Mouse (Mus musculus) hindbrain, embryonic 15.5 days (tissue): ENCODE results near the gene Kifc5b. TPM values are rescaled to one million over a fixed set of nuclear protein-coding genes. Genes with fewer than 3 reads are reported as not detected.

Experiments
- ATAC-seq: fragments of 200-750 bp; cut with Nextera tagmentation; 2 replicates; pipeline ENCODE4 v1.8.0; 2017; ENCODE audit warnings: low read depth, moderate number of reproducible peaks, moderate TSS enrichment; ENCODE audit not compliant: low FRiP score
- H3K27ac ChIP-seq: fragments of 300-500 bp; sonication (generic); replicated peaks from 2 replicates; pipeline ENCODE4 v1.5.1; 2015; ENCODE audit warnings: mild to moderate bottlenecking, inconsistent platforms
- H3K27me3 ChIP-seq: fragments of 300-500 bp; sonication (generic); 2 replicates; pipeline ENCODE4 v1.6.1; 2015; ENCODE audit warnings: control low read depth, inconsistent platforms
- H3K36me3 ChIP-seq: fragments of 300-500 bp; sonication (generic); 2 replicates; pipeline ENCODE4 v1.6.1; 2015; ENCODE audit warnings: control low read depth, inconsistent platforms
- H3K4me1 ChIP-seq: fragments of 300-500 bp; sonication (generic); replicated peaks from 2 replicates; pipeline ENCODE4 v1.6.1; 2015; ENCODE audit warnings: control low read depth, inconsistent platforms
- H3K4me2 ChIP-seq: fragments of 300-500 bp; sonication (generic); 2 replicates; pipeline ENCODE4 v1.6.1; 2015; ENCODE audit warnings: moderate library complexity, mild to moderate bottlenecking, inconsistent platforms
- H3K4me3 ChIP-seq: fragments of 300-500 bp; sonication (generic); 2 replicates; pipeline ENCODE4 v1.5.1; 2015; ENCODE audit warnings: mild to moderate bottlenecking, inconsistent platforms
- H3K9ac ChIP-seq: fragments of 300-500 bp; sonication (generic); 2 replicates; pipeline ENCODE4 v1.6.1; 2015; ENCODE audit warnings: inconsistent platforms
- H3K9me3 ChIP-seq: fragments of 300-500 bp; sonication (generic); 2 replicates; pipeline ENCODE4 v1.6.1; 2016; ENCODE audit warnings: control low read depth, inconsistent platforms
- WGBS: fragments of 180-500 bp; shearing (Covaris S2); methylation state at CpG from one replicate; pipeline ENCODE4 v1.1.7; 2015; 5-methylcytosine and 5-hydroxymethylcytosine counted together
- polyA plus RNA-seq: library from polyadenylated mRNA; unstranded; fragments of >200 nt; fragmentation: Nextera tagmentation; extraction: Ambion mirVana; gene quantifications from 2 replicates; pipeline ENCODE4 v1.2.1, GENCODE M21; 2015

Gene Kifc5b
- 3.4 and 3.7 TPM in 2 replicates for polyA plus RNA-seq

GRCm38 (mm10) chr17:26916711-26917482, at the start of gene Kifc5b:
Kifc5b (plus strand) TSS chr17:26917091.
- Histone ChIP-seq H3K4me2 (peak within 1 kb of the TSS; percentile 87), H3K4me3 (peak within 1 kb of the TSS; percentile 70), H3K27me3 (no peaks in the 10 kb centered on the region), H3K27ac (peak within 1 kb of the TSS; percentile 45; the same call in 1 of the 2 replicates), H3K9ac (peak within 1 kb of the TSS; percentile 59), H3K36me3 (no peaks in the 10 kb centered on the region), H3K4me1 (peaks cover 5% of the 10 kb centered on the region), H3K9me3 (no peaks in the 10 kb centered on the region)
- WGBS = under 1% methylated on average over 68 of the region's 72 CpGs
- peak; percentile 99 for ATAC-seq

DNA sequence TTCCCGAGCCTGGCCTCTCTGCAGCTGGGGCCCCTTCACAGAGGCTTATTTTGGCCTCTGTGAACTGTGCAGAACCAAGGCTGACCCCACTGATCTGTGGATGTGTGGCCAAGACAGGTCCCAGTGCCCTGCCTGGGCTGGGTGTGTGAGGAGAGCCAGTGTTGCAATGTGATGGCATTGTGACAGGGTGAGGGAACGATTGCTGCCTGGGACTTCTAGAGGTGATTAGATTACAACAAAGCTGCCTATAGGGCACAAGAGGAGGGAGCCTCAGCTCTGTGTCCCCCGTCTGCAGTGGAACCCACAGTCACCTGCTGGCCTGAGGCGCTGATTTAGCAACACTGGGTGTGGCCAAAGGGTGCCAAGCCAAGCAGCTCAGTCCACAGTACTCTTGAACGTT, 48.1 kb upstream of the Kifc5b start:
- Histone ChIP-seq H3K4me3 (no peak overlapping the region), H3K4me2 (no peak overlapping the region), H3K9ac (no peak overlapping the region), H3K9me3 (no peaks in the 10 kb centered on the region), H3K36me3 (no peaks in the 10 kb centered on the region), H3K27me3 (no peaks in the 10 kb centered on the region), H3K4me1 (no peaks in the 10 kb centered on the region), H3K27ac (no peak overlapping the region)
- ATAC-seq = no peak
- 31% methylated on average over 5 of the region's 5 CpGs for WGBS

DNA sequence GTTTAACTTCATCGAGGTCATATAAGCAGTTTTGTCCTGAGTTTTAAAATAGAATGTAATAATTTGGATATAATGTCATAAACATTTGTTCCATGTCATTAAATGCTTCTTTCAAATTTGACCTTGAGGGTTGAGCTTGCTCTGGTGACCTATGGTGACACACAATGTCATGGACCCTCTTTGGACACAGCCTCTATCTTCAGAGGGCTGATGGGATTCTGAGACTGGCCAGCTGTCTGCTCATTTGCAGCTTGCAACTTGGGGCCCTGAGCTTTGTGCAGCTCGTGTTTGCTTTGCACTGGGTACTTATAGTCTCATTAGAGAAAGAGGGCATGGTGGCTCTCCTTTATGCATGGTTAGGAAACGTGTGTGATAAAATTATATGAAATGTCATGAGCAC, 44.0 kb upstream of the Kifc5b start:
- Histone ChIP-seq H3K27me3 (no peaks in the 10 kb centered on the region), H3K27ac (no peak overlapping the region), H3K9me3 (no peaks in the 10 kb centered on the region), H3K4me3 (no peak overlapping the region), H3K36me3 (no peaks in the 10 kb centered on the region), H3K9ac (no peak overlapping the region), H3K4me2 (no peak overlapping the region), H3K4me1 (no peaks in the 10 kb centered on the region)
- 79% methylated on average over 3 of the region's 3 CpGs for WGBS
- no peak for ATAC-seq

DNA sequence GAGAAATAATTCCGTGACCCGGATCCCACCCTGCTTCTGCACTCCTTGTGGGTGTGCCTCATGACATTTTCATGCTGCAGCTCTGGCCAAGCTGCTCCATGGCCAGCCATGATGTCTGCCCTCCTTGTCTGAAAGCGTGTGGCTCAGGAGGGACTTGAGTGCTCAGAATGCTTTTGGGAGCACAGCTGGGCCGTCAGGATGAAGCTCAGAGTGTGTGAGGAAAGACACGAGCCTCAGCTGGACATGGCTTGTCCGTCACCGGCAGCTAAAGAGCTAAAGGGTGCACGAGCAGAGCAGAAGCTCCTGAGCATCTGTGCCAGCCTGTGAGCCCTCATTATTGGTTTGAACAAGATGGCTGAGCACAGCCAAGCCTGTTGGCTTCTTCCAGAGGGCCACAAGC, 43.4 kb upstream of the Kifc5b start:
- no peaks in the 10 kb centered on the region for H3K4me1 ChIP-seq
- H3K27ac ChIP-seq = no peak overlapping the region
- 76% methylated on average over 8 of the region's 8 CpGs for whole genome bisulfite sequencing
- ATAC-seq = no peak
- no peak overlapping the region for H3K9ac ChIP-seq
- no peaks in the 10 kb centered on the region for H3K9me3 ChIP-seq
- no peak overlapping the region for H3K4me3 ChIP-seq
- H3K36me3 ChIP-seq = no peaks in the 10 kb centered on the region
- no peak overlapping the region for H3K4me2 ChIP-seq
- H3K27me3 ChIP-seq = no peaks in the 10 kb centered on the region

DNA sequence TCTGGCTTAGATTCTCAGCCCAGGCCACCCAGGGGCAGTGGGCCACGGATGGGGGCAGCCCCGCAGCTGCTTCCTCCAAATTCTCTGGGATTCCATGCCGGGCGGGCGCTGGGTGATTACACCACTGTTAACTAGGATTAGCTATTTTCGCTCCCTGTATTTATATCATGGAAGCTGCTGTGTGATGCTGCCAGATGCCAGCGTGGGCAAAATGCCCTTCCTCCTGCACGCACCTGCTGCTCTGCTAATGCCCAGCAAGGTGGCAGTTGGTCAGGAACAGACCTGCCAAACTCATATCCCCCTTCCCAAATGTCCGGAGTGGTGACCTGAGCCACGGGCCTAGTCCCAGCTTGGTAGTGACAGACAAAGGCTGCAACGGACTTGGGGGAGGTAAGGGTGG, 42.3 kb upstream of the Kifc5b start:
- H3K27ac ChIP-seq = no peak overlapping the region
- no peak overlapping the region for H3K4me3 ChIP-seq
- no peaks in the 10 kb centered on the region for H3K36me3 ChIP-seq
- ATAC-seq = no peak
- H3K9ac ChIP-seq = no peak overlapping the region
- H3K27me3 ChIP-seq = no peaks in the 10 kb centered on the region
- no peaks in the 10 kb centered on the region for H3K4me1 ChIP-seq
- no peaks in the 10 kb centered on the region for H3K9me3 ChIP-seq
- H3K4me2 ChIP-seq = no peak overlapping the region
- WGBS = 71% methylated on average over 11 of the region's 11 CpGs

- Histone ChIP-seq H3K27ac (no peak overlapping the region), H3K9me3 (no peaks in the 10 kb centered on the region), H3K36me3 (no peaks in the 10 kb centered on the region), H3K4me1 (no peaks in the 10 kb centered on the region), H3K27me3 (no peaks in the 10 kb centered on the region), H3K9ac (no peak overlapping the region), H3K4me2 (no peak overlapping the region), H3K4me3 (no peak overlapping the region)
- ATAC-seq = no peak
- 84% methylated on average over 7 of the region's 7 CpGs for WGBS
These were observed 39.0 kb upstream of the Kifc5b start for GRCm38 (mm10) chr17:26877927-26878326.

GRCm38 (mm10) chr17:26879235-26879634, 37.7 kb upstream of the Kifc5b start:
- no peak for ATAC-seq
- Histone ChIP-seq H3K4me2 (no peak overlapping the region), H3K4me1 (0 out of 2 replicates have a peak, but pooled peaks cover 4% of the 10 kb centered on the region), H3K36me3 (no peaks in the 10 kb centered on the region), H3K27me3 (no peaks in the 10 kb centered on the region; the same call in 1 of the 2 replicates), H3K9ac (no peak overlapping the region), H3K9me3 (no peaks in the 10 kb centered on the region), H3K27ac (no peak overlapping the region), H3K4me3 (no peak overlapping the region)
- WGBS = 92% methylated on average over 6 of the region's 6 CpGs

GRCm38 (mm10) chr17:26882706-26883105, 34.2 kb upstream of the Kifc5b start:
- 88% methylated on average over 1 of the region's 1 CpGs for WGBS
- H3K4me1 ChIP-seq = peaks cover 21% of the 10 kb centered on the region
- H3K27me3 ChIP-seq = no peaks in the 10 kb centered on the region; the same call in 1 of the 2 replicates
- no peak for ATAC-seq
- H3K4me2 ChIP-seq = no peak overlapping the region
- H3K9ac ChIP-seq = no peak overlapping the region
- no peaks in the 10 kb centered on the region for H3K36me3 ChIP-seq
- no peak overlapping the region for H3K4me3 ChIP-seq
- no peak overlapping the region for H3K27ac ChIP-seq
- no peaks in the 10 kb centered on the region for H3K9me3 ChIP-seq

GRCm38 (mm10) chr17:26883585-26883984, 33.3 kb upstream of the Kifc5b start:
- H3K4me2 ChIP-seq = no peak overlapping the region
- ATAC-seq = no peak
- no peak overlapping the region for H3K9ac ChIP-seq
- H3K4me3 ChIP-seq = no peak overlapping the region
- H3K9me3 ChIP-seq = no peaks in the 10 kb centered on the region
- no peaks in the 10 kb centered on the region; the same call in none of the 2 replicates for H3K27me3 ChIP-seq
- WGBS = 78% methylated on average over 6 of the region's 6 CpGs
- peaks cover 21% of the 10 kb centered on the region for H3K4me1 ChIP-seq
- H3K27ac ChIP-seq = no peak overlapping the region
- H3K36me3 ChIP-seq = no peaks in the 10 kb centered on the region

DNA sequence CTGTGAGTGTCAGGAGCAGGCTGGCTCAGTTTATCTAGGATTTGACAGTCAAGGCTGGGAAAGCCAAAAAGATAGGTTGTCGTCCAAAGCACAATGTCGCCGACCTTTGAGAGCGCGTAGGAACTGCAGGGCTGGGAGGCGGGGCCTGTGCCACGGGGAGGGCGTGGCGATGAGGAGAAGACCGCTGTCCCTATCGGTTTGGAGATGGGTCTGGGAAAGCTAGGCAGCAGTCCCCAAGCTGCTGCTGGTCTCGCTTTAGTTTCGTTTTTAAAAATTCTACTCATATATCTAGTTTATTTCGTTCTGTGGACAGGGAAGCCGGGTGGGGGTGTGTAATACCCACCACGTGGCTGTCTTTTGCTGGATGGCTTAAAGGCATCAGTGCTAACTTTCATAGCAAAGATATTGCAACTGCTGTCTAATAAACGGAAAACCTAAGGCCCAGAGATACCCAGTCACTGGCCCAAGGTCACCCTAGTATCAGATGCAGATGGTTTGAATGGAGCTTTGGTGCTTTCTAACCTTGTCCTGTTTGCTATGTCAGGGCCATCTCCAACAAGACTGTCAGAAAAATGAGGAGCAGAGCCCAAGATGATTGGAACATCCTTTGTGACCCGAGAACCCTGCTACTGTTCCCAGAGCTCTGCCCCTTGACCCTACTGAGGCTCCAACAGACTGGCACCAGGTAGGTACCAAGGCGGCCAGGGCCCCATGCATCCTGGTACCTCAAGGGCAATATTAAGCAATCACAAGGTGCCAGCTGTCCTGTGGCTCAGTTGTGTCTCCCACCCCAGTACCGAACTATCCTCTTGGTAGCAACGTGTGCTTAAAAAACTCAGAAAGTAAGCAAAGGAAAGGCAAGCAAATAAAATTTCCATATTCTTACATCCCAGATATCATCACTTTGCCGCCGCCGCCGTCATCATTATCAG, 31.6 kb upstream of the Kifc5b start:
- 23% methylated on average over 25 of the region's 25 CpGs for WGBS
- peak; percentile 62 for ATAC-seq

GRCm38 (mm10) chr17:26886047-26886749, 30.7 kb upstream of the Kifc5b start:
- Histone ChIP-seq H3K27ac (no peak overlapping the region), H3K4me1 (peaks cover 21% of the 10 kb centered on the region), H3K4me2 (peak overlapping the region; percentile 62), H3K9ac (peak overlapping the region; percentile 22; the same call in 1 of the 2 replicates), H3K4me3 (peak overlapping the region; percentile 37), H3K27me3 (no peaks in the 10 kb centered on the region; the same call in none of the 2 replicates), H3K9me3 (no peaks in the 10 kb centered on the region), H3K36me3 (no peaks in the 10 kb centered on the region)
- peak; percentile 86 for ATAC-seq
- WGBS = 11% methylated on average over 30 of the region's 30 CpGs

More for the DNA sequence above, 31.6 kb upstream of the Kifc5b start:
- Histone ChIP-seq H3K27me3 (no peaks in the 10 kb centered on the region; the same call in none of the 2 replicates), H3K27ac (no peak overlapping the region), H3K4me1 (peaks cover 21% of the 10 kb centered on the region), H3K36me3 (no peaks in the 10 kb centered on the region), H3K4me3 (peak overlapping the region; percentile 37), H3K9ac (peak overlapping the region; percentile 24; the same call in 1 of the 2 replicates), H3K4me2 (peak overlapping the region; percentile 62), H3K9me3 (no peaks in the 10 kb centered on the region)
